Mouse (Mus musculus): Measurements from ENCODE around the gene Mpnd. TPM values are rescaled to one million over a fixed set of nuclear protein-coding genes. Genes with fewer than 3 reads are reported as not detected.
A peak's percentile ranks its signal among the peaks of the same experiment; 100 is the strongest.

The Mpnd gene
- polyA plus RNA-seq, 1 experiment: 55.4 TPM

GRCm38 (mm10) chr17:56023386-56023785, 17.9 kb downstream of the Mpnd start:
- Histone ChIP-seq H3K4me3 (ENCODE audit: insufficient read depth, poor library complexity, severe bottlenecking) (no peak overlapping the region), H3K79me3 (ENCODE audit: low read depth) (peaks cover 55% of the 10 kb centered on the region), H3K27me3 (ENCODE audit: control insufficient read depth, insufficient read depth, insufficient read length) (no peaks in the 10 kb centered on the region), H3ac (ENCODE audit: control insufficient read depth, insufficient read length, low read depth) (no peak overlapping the region), H3K36me3 (ENCODE audit: control insufficient read depth, insufficient read depth) (peaks cover 37% of the 10 kb centered on the region), H3K79me2 (ENCODE audit: control insufficient read depth, insufficient read depth) (peaks cover 85% of the 10 kb centered on the region)
- TF ChIP-seq CTCF (IDR thresholded peaks at IDR 0.05; ENCODE audit: control insufficient read depth, insufficient read depth, insufficient read length): no peak

GRCm38 (mm10) chr17:56024476-56024875, 19.0 kb downstream of the Mpnd start:
- peaks cover 96% of the 10 kb centered on the region for H3K79me2 ChIP-seq (ENCODE audit: control insufficient read depth, insufficient read depth)
- no peak overlapping the region for H3ac ChIP-seq (ENCODE audit: control insufficient read depth, insufficient read length, low read depth)
- peaks cover 37% of the 10 kb centered on the region for H3K36me3 ChIP-seq (ENCODE audit: control insufficient read depth, insufficient read depth)
- no peaks in the 10 kb centered on the region for H3K27me3 ChIP-seq (ENCODE audit: control insufficient read depth, insufficient read depth, insufficient read length)
- peaks cover 64% of the 10 kb centered on the region for H3K79me3 ChIP-seq (ENCODE audit: low read depth)
- no peak overlapping the region for H3K4me3 ChIP-seq (ENCODE audit: insufficient read depth, poor library complexity, severe bottlenecking)
- TF ChIP-seq CEBPB (IDR thresholded peaks at IDR 0.05; ENCODE audit: low read depth): no peak
- no peak for TF ChIP-seq MAX (IDR thresholded peaks at IDR 0.05)
- no peak for TF ChIP-seq CTCF (IDR thresholded peaks at IDR 0.05; ENCODE audit: control insufficient read depth, insufficient read depth, insufficient read length)
- no peak for TF ChIP-seq MYOG (IDR thresholded peaks at IDR 0.05; ENCODE audit: control insufficient read depth, extremely low read depth, insufficient read length)
- no peak for TF ChIP-seq FOSL1 (IDR thresholded peaks at IDR 0.05; ENCODE audit: insufficient read depth, low read length, poor library complexity, severe bottlenecking)
- TF ChIP-seq USF1 (IDR thresholded peaks at IDR 0.05; ENCODE audit: low read depth): no peak
- no peak for TF ChIP-seq MYOD1 (IDR thresholded peaks at IDR 0.05; ENCODE audit: control insufficient read depth, insufficient read length, low read depth)

- TF ChIP-seq USF1 (IDR thresholded peaks at IDR 0.05; ENCODE audit: low read depth) (no peak), MAX (IDR thresholded peaks at IDR 0.05) (no peak), CTCF (IDR thresholded peaks at IDR 0.05; ENCODE audit: control insufficient read depth, insufficient read depth, insufficient read length) (no peak), CEBPB (IDR thresholded peaks at IDR 0.05; ENCODE audit: low read depth) (no peak), FOSL1 (IDR thresholded peaks at IDR 0.05; ENCODE audit: insufficient read depth, low read length, poor library complexity, severe bottlenecking) (no peak), MYOG (IDR thresholded peaks at IDR 0.05; ENCODE audit: control insufficient read depth, extremely low read depth, insufficient read length) (no peak), MYOD1 (IDR thresholded peaks at IDR 0.05; ENCODE audit: control insufficient read depth, insufficient read length, low read depth) (no peak)
- no peak overlapping the region for H3K4me3 ChIP-seq (ENCODE audit: insufficient read depth, poor library complexity, severe bottlenecking)
- peaks cover 69% of the 10 kb centered on the region for H3K79me3 ChIP-seq (ENCODE audit: low read depth)
- peaks cover 96% of the 10 kb centered on the region for H3K79me2 ChIP-seq (ENCODE audit: control insufficient read depth, insufficient read depth)
- H3ac ChIP-seq (ENCODE audit: control insufficient read depth, insufficient read length, low read depth): no peak overlapping the region
- peaks cover 37% of the 10 kb centered on the region for H3K36me3 ChIP-seq (ENCODE audit: control insufficient read depth, insufficient read depth)
- no peaks in the 10 kb centered on the region for H3K27me3 ChIP-seq (ENCODE audit: control insufficient read depth, insufficient read depth, insufficient read length)
Measured at GRCm38 (mm10) chr17:56024931-56025330, 19.4 kb downstream of the Mpnd start.

GRCm38 (mm10) chr17:56026303-56026702, 20.8 kb downstream of the Mpnd start:
- TF ChIP-seq MAX (IDR thresholded peaks at IDR 0.05) (peak; percentile 96), USF1 (IDR thresholded peaks at IDR 0.05; ENCODE audit: low read depth) (peak; percentile 76), CTCF (IDR thresholded peaks at IDR 0.05; ENCODE audit: control insufficient read depth, insufficient read depth, insufficient read length) (no peak)
- H3K79me2 ChIP-seq (ENCODE audit: control insufficient read depth, insufficient read depth): peaks cover 96% of the 10 kb centered on the region
- H3ac ChIP-seq (ENCODE audit: control insufficient read depth, insufficient read length, low read depth): no peak overlapping the region
- H3K36me3 ChIP-seq (ENCODE audit: control insufficient read depth, insufficient read depth): peaks cover 33% of the 10 kb centered on the region
- no peaks in the 10 kb centered on the region for H3K27me3 ChIP-seq (ENCODE audit: control insufficient read depth, insufficient read depth, insufficient read length)
- H3K4me3 ChIP-seq (ENCODE audit: insufficient read depth, poor library complexity, severe bottlenecking): no peak overlapping the region
- H3K79me3 ChIP-seq (ENCODE audit: low read depth): peaks cover 79% of the 10 kb centered on the region

- H3K36me3 ChIP-seq (ENCODE audit: control insufficient read depth, insufficient read depth): peaks cover 33% of the 10 kb centered on the region
- peaks cover 96% of the 10 kb centered on the region for H3K79me2 ChIP-seq (ENCODE audit: control insufficient read depth, insufficient read depth)
- H3ac ChIP-seq (ENCODE audit: control insufficient read depth, insufficient read length, low read depth): no peak overlapping the region
- no peak overlapping the region for H3K4me3 ChIP-seq (ENCODE audit: insufficient read depth, poor library complexity, severe bottlenecking)
- peaks cover 77% of the 10 kb centered on the region for H3K79me3 ChIP-seq (ENCODE audit: low read depth)
- TF ChIP-seq USF1 (IDR thresholded peaks at IDR 0.05; ENCODE audit: low read depth) (no peak), MYOD1 (IDR thresholded peaks at IDR 0.05; ENCODE audit: control insufficient read depth, insufficient read length, low read depth) (no peak), CTCF (IDR thresholded peaks at IDR 0.05; ENCODE audit: control insufficient read depth, insufficient read depth, insufficient read length) (no peak), MAX (IDR thresholded peaks at IDR 0.05) (no peak), CEBPB (IDR thresholded peaks at IDR 0.05; ENCODE audit: low read depth) (no peak), MYOG (IDR thresholded peaks at IDR 0.05; ENCODE audit: control insufficient read depth, extremely low read depth, insufficient read length) (no peak), FOSL1 (IDR thresholded peaks at IDR 0.05; ENCODE audit: insufficient read depth, low read length, poor library complexity, severe bottlenecking) (no peak)
- no peaks in the 10 kb centered on the region for H3K27me3 ChIP-seq (ENCODE audit: control insufficient read depth, insufficient read depth, insufficient read length)
Measured at GRCm38 (mm10) chr17:56026881-56027280, 21.4 kb downstream of the Mpnd start.

GRCm38 (mm10) chr17:56027801-56028441, 22.4 kb downstream of the Mpnd start:
- Histone ChIP-seq H3K4me3 (ENCODE audit: insufficient read depth, poor library complexity, severe bottlenecking) (no peak overlapping the region), H3K27me3 (ENCODE audit: control insufficient read depth, insufficient read depth, insufficient read length) (no peaks in the 10 kb centered on the region), H3K36me3 (ENCODE audit: control insufficient read depth, insufficient read depth) (peaks cover 35% of the 10 kb centered on the region), H3K79me3 (ENCODE audit: low read depth) (peaks cover 78% of the 10 kb centered on the region), H3ac (ENCODE audit: control insufficient read depth, insufficient read length, low read depth) (no peak overlapping the region), H3K79me2 (ENCODE audit: control insufficient read depth, insufficient read depth) (peaks cover 96% of the 10 kb centered on the region)
- TF ChIP-seq CTCF (IDR thresholded peaks at IDR 0.05; ENCODE audit: control insufficient read depth, insufficient read depth, insufficient read length) (no peak), CEBPB (IDR thresholded peaks at IDR 0.05; ENCODE audit: low read depth) (no peak), USF1 (IDR thresholded peaks at IDR 0.05; ENCODE audit: low read depth) (no peak), MYOG (IDR thresholded peaks at IDR 0.05; ENCODE audit: control insufficient read depth, extremely low read depth, insufficient read length) (no peak), FOSL1 (IDR thresholded peaks at IDR 0.05; ENCODE audit: insufficient read depth, low read length, poor library complexity, severe bottlenecking) (no peak), MAX (IDR thresholded peaks at IDR 0.05) (no peak), MYOD1 (IDR thresholded peaks at IDR 0.05; ENCODE audit: control insufficient read depth, insufficient read length, low read depth) (no peak)

All from C2C12 (cell line).